Mouse (Mus musculus): ENCODE data around the gene Fgfr4. TPM values are rescaled to one million over a fixed set of nuclear protein-coding genes. Genes with fewer than 3 reads are reported as not detected.
"Not testable (repeated sequence)": the region's sequence is repeated elsewhere in the genome, so short reads cannot be mapped to it uniquely, and the experiment has no call there.

The Fgfr4 gene
- total RNA-seq, 2 experiments from 2014 or later = 0.11 to 0.44 TPM

DNA sequence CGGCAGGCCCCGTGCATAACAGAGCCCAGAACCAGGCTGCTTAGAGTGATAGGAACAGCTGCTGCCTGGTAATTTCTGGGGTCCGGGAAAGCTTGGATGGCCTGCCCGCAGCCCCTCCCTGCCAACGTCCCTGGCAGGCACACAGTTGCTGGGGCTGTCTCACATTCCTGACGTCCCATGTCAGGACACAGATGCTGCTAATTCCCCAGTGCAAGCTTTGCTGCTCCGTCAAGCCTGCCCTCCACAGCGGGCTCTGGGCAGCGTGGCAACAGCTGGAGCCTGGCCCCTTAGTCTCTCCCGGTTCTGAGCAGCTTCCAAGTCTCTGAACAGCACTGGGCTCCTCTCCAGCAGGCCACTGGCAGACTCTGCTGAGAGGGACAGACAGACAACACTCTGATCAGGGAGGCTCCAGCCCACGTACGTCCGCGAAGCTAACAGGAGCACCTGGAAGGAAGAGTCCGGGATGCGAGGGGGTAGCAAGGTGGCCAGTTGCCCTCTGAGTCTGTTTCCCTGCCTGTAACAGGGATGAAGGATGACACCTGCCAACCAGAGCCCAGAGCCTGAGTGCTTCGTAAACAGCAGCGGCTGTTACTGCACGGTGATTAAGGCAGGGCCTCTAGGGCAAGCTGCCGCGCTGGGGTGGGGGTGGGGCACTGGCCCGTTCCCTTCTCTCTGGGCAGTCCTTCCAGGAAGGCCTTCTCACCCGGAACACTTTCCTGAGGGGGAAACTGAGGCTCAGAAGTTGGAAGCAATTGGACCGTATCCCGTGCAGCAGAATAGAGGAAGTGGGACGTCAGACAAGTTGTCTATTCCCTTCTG, 19.3 kb downstream of the Fgfr4 start:
- intact Hi-C loops (cut with DNase I) = no loop called here
- DNase-seq (ENCODE audit: low spot score) = peak; percentile 47

DNA sequence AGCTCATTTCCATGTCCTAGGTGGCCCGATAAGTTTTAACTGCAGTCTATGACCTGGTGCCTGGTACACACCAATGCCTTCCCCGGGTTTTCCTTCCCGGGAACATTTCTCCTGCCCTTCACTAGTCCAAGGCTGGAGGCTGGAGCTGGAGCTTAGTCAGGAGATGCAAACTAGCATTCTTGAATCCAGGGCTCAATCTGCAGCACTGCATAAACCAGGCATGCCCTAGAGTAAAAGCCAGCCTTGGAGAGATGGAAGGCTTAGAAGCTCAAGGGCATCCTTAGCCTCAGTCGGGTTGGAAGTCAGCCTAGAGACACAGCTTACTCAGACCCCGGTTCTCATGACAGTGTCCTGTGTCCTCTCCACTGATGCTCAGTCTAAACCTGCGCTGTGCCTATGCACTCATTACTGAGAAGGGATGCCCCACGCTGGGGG, 19.9 kb downstream of the Fgfr4 start:
- intact Hi-C loops (cut with DNase I) = no loop called here
- no peak for DNase-seq (ENCODE audit: low spot score)

DNA sequence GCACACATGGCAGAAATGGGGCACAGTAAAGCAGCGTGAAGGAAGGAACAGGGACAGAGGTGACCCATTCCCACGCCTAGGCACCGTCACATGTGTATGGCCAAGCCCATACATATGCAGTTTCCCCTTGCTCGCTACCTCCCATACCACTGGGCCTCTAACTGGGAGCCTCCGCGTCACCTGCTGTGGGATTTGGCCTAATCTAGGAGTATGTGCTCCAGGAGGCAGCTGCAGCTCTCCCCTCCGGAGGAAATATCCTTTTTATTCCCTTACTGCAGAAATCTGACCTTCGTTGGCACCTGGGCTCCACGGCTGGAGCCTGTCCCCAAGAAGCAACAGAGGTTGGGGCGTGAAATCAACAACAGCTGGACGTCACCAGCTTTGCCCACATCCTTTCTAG, 21.9 kb downstream of the Fgfr4 start:
- intact Hi-C loops (cut with DNase I) = no loop called here
- no peak for DNase-seq (ENCODE audit: low spot score)

DNA sequence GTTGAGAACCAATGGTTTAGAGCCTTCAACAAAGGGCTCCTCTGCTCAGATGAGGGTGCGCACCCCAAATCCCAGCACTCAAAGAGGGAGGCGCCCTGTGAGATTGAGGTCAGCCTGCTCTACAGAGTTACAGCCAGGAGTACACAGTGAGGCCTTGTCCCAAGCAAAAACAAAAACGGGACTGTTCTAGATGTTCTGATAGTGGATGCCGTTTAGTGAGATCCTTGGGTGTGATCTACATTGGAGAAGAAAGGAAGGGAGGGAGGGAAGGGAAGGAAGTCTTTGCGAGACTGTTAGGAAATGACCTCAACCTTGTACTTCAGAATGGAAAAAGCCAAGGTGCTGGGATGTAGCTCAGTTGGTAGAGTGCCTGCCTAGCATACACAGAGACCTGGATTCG, 23.8 kb downstream of the Fgfr4 start:
- DNase-seq (ENCODE audit: low spot score) = no peak
- intact Hi-C loops (cut with DNase I) = no loop called here

DNA sequence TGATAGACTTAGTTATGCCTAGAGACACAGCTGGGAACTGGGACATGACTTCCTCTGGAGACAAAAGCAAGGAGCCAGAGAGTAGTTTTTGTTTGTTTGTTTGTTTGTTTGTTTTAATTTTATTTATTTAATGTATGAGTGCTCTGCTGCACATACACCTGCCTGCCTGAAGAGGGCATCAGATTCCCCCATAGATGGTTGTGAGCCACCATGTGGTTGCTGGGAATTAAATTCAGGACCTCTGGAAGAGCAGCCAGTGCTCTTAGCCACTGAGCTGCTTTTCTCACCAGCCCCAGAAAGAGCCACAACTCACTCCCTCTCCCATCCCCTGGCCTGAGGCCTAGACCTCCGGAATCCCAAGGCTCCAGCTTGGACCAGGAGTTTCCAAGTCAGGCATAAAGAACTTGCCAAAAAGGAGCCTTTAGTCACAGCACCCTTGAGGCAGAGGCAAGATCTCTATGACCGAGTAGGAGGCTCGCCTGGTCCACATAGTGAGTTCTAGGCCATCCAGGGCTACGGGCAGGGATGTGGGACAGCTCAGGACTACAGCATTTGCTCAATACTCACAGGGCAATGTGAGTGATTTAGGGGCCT, 25.6 kb downstream of the Fgfr4 start:
- intact Hi-C loops (cut with DNase I) = loop anchor here (2.0 kb wide), 3 partner anchors 43 to 377 kb away; no protein-coding TSS in a partner anchor
- DNase-seq (ENCODE audit: low spot score) = peak; percentile 47

DNA sequence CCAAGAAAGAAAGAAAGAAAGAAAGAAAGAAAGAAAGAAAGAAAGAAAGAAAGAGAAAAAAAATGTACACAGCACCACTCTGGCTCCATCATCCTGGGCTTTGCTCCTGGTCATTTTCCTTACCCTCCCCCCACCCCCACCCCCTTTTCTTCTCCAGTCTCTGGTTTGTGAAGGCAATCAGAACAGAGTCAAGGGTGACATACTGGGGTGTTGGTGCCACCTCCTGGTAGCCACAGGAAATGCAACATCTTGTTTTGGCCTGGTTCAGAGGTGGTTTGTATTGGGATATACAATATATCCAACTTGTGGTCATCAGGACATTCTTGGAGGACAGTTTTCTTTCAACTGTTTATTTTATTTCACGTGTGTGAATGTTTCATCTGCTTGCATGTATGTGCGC, 26.1 kb downstream of the Fgfr4 start:
- DNase-seq (ENCODE audit: low spot score) = no peak
- intact Hi-C loops (cut with DNase I) = loop anchor here (2.0 kb wide), 3 partner anchors 44 to 378 kb away; no protein-coding TSS in a partner anchor

DNA sequence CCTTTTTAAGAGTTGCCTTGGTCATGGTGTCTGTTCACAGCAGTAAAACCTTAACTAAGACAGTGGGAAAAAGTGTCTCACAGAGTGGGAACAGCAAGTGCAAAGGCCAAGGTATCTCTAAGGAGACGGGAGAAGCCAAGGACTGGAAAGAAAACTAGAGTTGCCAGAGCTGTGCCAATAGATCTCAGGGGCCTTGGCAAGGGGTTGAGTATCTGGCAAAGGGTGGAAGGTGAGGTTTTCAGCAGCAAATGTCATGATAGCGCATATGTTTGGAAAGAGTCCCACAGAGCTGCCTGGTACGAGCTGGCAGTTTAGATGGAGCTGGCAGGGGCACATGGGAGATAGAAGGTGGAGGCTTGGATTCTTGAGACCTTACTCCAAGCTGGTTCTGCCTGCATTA, 27.2 kb downstream of the Fgfr4 start:
- DNase-seq (ENCODE audit: low spot score) = no peak
- intact Hi-C loops (cut with DNase I) = loop anchor here (2.0 kb wide), 3 partner anchors 45 to 379 kb away; no protein-coding TSS in a partner anchor

DNA sequence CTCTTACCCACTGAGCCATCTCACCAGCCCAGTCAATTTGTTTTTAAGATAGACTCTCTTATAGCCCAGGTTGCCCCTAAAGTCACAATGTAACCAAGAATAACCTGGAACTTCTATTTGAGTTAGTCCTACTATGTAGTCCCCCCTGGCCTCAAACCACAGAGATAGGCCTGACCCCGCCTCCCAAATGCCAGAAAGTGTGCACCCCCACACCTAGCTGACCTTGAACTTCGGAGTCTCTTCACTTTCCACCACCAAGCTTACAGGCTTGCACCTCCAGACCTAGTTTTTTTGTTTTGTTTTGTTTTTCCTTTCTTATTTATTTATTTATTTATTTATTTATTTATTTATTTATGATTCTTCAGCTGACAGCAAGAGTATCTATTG, 29.3 kb downstream of the Fgfr4 start:
- intact Hi-C loops (cut with DNase I) = loop anchor here (2.0 to 5.0 kb wide), 3 partner anchors 31 to 77 kb away; no protein-coding TSS in a partner anchor
- no peak for DNase-seq (ENCODE audit: low spot score)

DNA sequence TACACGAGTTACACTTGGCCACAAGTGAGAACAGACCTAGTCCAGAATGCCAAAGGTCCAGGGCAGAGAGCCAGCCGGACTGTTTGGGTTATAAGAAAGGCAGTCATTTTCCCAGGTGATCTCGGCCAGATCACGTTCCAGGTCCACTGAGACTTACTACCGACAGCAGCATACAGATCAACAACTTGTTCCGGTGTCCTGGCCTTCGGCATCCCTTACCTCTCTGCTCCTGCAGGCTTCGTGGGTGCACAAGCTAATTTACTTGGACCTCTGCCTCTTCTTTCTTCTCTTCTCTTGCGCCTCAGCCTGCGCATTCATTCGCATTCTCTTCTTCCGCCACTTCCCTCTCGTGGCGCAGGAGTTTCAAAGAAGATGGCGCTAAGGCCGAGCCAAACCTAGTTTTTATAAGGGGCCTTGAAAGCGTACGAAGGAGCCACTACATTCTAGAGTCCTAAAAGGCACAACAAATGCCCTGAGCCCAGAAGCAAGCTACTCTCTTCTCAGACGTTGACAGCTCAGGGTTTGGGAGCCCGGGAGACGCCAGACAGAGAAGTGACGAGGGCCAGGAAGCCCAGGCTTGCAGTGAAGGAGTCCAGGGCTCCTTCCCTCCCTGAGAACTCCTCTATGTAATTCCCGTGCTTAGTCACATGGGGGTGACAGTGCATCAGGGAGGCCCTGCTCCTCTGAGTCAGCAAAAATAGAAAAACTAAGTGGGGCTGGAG, 29.9 kb downstream of the Fgfr4 start:
- peak; percentile 61 for DNase-seq (ENCODE audit: low spot score)
- intact Hi-C loops (cut with DNase I) = loop anchor here (2.0 to 5.0 kb wide), 3 partner anchors 30 to 76 kb away; no protein-coding TSS in a partner anchor

DNA sequence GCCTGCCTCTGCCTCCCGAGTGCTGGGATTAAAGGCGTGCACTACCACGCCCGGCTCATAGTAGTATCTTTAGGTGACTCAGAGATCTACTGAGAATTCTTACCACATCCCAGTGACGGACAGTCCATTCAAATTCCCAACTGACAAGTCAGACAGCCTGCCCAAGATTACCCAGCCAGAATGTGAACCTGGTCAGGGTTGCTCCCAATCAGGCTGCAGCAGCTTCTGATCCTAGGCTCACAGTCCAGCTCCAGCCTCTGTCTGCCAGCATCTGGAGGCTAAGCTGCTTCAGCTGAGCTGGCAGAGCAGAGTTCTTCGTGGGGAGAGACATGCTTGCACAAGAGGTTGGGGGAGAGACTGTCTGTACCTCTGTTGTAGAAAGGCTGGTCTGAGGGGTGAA, 30.9 kb downstream of the Fgfr4 start:
- intact Hi-C loops (cut with DNase I) = loop anchor here (2.0 to 5.0 kb wide), 3 partner anchors 29 to 75 kb away; no protein-coding TSS in a partner anchor
- no peak for DNase-seq (ENCODE audit: low spot score)

DNA sequence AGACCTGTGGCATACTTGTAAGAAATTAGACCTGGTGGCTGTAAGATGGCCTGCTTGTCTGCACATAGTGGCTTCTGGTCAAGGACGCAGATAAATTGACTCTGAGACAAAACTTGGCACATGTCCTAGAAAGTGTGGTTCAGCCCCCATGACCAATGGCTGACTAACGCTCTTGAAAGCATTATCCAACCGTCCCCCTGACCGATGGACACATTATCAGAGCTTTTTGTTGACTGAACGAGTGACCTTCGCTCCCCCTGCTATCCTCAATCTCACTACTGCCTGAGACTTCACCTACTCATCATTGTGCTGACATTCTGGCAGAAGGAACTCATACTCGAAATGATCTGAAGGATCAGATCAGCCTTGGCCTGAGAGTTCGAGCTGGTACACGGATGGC, 34.6 kb downstream of the Fgfr4 start:
- intact Hi-C loops (cut with DNase I); DNase-seq (ENCODE audit: low spot score): not testable (repeated sequence)

DNA sequence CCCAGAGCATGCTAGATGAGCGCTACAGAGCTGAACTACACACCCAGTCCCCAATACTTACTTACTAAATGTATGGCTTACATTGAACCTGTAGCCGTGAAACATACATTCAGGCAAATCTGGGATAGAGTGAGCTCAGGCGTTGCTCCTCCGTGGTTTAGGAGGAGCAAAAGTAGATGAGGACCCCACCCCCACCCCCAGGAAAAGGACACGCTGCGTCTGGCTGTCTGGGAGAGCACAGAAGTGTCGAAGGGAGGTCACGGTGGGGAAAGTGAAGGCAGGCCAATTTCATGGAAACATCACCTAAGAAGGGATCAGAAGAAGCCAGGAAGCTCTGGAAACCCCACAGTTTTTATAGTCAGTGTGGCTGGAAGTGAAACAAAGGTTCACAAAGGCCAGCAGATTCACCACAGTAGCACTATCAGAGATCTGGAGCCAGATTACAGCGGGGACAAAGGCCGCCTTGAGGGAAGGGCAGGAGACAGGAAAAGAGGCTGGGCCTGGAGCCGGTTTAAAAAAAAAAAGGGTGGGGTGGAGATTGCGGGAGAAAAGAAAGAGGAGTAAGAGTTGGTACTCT, 37.2 kb downstream of the Fgfr4 start:
- intact Hi-C loops (cut with DNase I) = no loop called here

DNA sequence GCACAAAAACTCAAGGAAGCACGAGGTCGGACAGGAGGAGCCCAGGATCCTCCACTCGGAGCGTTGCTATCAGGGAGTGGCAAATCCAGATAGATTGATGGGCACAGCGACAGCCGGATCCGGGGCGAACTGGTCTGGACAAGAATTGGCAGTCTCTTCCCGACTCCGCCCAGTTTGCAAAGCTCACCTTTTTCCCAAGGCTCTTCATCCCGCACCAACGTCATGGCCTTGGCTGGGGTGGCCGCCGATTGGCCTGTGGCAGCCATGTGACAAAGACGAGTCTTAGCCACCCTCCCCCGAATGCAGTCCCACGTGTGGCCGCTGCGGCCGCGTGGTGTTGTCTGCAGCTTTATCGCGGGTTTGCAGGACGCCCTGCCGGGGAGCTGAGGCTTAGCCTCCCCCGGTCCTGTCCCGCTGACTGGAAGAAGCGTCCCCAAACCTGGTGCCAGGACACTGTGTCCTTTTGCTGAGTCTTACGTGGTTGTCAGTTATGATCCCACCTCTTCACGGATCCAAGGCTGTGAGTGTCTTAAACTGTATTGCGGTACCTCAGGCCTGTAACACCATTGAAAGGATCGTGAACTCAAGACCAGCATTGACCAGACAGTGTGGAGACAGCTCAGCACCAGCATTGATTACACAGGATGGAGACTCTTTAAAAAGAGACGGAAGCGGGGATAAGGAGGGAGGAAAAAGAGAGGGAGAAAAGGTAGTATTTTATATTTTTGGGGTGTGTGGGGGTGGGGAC, 37.9 kb downstream of the Fgfr4 start:
- intact Hi-C loops (cut with DNase I) = no loop called here
- DNase-seq (ENCODE audit: low spot score) = peak; percentile 92

More for the DNA sequence above, 37.2 kb downstream of the Fgfr4 start:
- DNase-seq (ENCODE audit: low spot score) = no peak

DNA sequence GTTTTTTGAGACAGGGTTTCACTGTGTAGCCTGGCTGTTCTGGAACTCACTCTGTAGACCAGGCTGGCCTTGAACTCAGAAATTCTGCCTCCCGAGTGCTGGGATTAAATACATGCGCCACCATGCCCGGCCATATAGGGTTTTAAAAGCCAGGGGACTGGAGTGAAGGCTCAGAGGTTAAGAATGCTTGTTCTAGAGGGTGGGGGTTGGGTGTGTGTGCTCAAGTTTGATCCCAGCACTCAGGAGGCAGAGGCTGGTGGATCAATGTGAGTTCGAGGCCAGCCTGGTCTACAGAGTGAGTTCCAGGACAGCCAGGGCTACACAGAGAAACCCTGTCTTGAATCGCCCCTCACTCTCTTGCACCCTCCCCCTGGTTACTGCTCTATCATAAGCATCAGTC, 39.1 kb downstream of the Fgfr4 start:
- DNase-seq (ENCODE audit: low spot score) = no peak
- intact Hi-C loops (cut with DNase I) = no loop called here

DNA sequence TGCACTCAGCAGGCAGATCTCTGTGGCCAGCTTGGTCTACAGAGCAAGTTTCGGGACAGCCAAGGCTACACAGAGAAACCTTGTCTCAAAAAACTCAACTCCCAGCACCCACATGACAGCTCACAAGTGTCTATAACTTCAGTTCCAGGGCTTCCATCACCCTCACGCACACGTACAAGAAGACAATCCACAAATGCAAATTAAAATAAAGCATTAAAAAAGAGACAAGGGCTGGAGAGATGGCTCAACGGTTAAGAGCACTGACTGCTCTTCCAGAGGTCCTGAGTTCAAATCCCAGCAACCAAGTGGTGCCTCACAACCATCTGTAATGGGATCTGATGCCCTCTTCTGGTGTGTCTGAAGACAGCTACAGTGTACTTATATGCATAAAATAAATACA, 50.3 kb downstream of the Fgfr4 start:
- intact Hi-C loops (cut with DNase I) = not testable (repeated sequence)

DNA sequence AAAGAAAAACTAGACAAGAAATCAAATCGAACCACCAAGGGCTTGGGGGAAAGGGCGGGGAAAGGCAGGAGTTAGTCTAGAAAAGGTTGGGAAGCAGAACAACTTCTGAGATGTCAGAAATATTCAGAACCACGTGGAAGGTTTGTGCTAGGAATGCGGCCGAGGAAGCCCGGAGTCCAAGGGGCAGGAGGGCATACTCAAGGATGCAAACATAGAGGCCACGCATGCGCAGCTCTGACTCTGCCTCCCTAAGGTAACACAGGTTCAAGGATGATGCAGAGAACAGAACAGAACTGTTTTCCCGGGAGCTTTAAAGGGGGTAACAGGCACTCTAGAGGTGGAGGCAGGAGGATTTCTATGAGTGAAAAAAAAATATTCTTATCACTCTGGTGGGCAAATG, 51.3 kb downstream of the Fgfr4 start:
- intact Hi-C loops (cut with DNase I) = no loop called here
- DNase-seq (ENCODE audit: low spot score) = no peak

More for the DNA sequence above, 50.3 kb downstream of the Fgfr4 start:
- DNase-seq (ENCODE audit: low spot score) = not testable (repeated sequence)

DNA sequence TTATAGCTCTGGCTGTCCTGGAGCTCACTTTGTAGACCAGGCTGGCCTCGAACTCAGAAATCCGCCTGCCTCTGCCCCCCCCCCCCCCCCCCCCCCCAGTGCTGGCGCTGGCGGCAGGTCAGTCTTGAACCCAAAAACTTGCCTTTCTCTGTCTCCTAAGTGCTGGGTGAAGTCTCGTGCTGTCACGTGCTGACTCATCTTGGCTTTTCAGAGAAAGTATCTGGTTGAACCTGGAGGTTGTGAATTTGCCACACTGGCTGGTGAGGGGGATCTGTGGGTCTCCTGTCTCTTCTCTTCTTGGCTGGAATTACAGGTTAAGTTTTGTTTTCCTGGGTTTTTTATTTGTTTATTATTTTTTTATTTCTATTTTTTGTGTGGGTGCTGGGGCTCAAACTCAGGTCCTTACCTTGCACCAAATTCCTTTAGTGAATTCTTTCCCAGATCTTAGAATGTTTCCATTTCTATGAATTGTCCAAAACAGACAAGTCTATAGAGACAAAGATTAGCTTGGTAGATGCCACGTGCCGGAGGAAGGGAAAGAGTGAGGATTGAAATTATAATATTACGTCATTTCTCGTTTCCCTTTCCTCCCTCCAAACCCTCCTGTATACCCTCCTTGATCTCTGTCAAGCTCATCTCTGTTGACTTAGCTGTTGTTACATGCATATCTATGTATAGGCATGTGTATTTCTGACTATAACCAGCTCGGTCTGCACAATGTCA, 52.4 kb downstream of the Fgfr4 start:
- no peak for DNase-seq (ENCODE audit: low spot score)
- intact Hi-C loops (cut with DNase I) = no loop called here

DNA sequence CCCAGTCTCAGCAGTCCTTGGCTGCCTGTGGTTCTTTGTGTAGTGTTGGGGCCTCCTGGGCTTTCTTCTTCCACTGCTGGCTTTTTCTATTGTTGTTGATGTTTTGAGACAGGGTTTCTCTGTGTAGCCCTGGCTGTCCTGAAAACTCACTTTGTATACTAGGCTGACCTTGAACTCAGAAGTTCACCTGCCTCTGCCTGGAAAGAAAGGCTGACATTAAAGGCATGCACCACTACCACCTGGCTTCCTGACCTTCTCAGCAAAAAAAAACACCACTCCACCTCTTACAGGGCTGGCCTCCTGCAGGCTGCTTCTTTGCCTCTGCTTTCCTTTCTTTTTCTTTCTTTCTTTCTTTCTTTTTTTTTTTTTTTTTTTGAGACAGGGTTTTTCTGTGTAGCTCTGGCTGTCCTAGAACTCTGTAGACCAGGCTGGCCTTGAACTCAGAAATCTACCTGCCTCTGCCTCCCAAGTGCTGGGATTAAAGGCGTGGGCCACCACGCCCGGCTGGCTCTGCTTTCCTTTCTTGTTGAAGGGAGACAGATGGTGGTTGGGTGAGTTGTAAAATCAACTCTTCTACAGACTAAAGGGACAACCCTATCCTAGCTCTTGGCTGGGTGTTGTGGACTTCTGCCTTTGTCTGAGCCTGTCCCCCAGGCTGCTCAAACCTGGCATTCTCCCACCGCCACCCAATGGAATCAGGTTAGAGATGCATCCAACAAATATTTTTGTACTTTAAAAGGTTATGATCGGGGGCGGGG, 53.2 kb downstream of the Fgfr4 start:
- intact Hi-C loops (cut with DNase I) = no loop called here

More for the DNA sequence above, 53.2 kb downstream of the Fgfr4 start:
- DNase-seq (ENCODE audit: low spot score) = no peak
